Mouse (Mus musculus): ENCODE measurements around the gene Akap2. TPM values are rescaled to one million over a fixed set of nuclear protein-coding genes. Genes with fewer than 3 reads are reported as not detected.

The Akap2 gene
- polyA plus RNA-seq, 1 experiment from 2014 or later = 24.6 TPM

- no peaks in the 10 kb centered on the region for H3K36me3 ChIP-seq
- no peak overlapping the region; the same call in 1 of the 2 replicates for H3K27ac ChIP-seq (replicated peaks)
- no peak for ATAC-seq (ENCODE audit: insufficient number of reproducible peaks, low FRiP score, low TSS enrichment, low read depth)
- H3K4me2 ChIP-seq (replicated peaks) = no peak overlapping the region
- H3K4me3 ChIP-seq (replicated peaks) = no peak overlapping the region
- peaks cover 42% of the 10 kb centered on the region for H3K4me1 ChIP-seq
- 45% methylated on average over 7 of the region's 7 CpGs for WGBS
- H3K9ac ChIP-seq = no peak overlapping the region
- H3K27me3 ChIP-seq = no peaks in the 10 kb centered on the region
- H3K9me3 ChIP-seq (replicated peaks) = no peaks in the 10 kb centered on the region
Observed at GRCm38 (mm10) chr4:57762424-57762823, 45.0 kb downstream of the Akap2 start.

GRCm38 (mm10) chr4:57764392-57764791, 46.9 kb downstream of the Akap2 start:
- H3K27ac ChIP-seq (replicated peaks) = peak overlapping the region; percentile 66

GRCm38 (mm10) chr4:57764926-57765325, 47.5 kb downstream of the Akap2 start:
- Histone ChIP-seq H3K9ac (no peak overlapping the region), H3K27me3 (no peaks in the 10 kb centered on the region), H3K4me3 (replicated peaks) (no peak overlapping the region), H3K9me3 (replicated peaks) (no peaks in the 10 kb centered on the region), H3K36me3 (no peaks in the 10 kb centered on the region), H3K4me2 (replicated peaks) (no peak overlapping the region), H3K27ac (replicated peaks) (peak overlapping the region; percentile 66), H3K4me1 (peaks cover 34% of the 10 kb centered on the region)
- 82% methylated on average over 1 of the region's 1 CpGs for WGBS
- ATAC-seq (ENCODE audit: insufficient number of reproducible peaks, low FRiP score, low TSS enrichment, low read depth) = no peak

More at GRCm38 (mm10) chr4:57764392-57764791, 46.9 kb downstream of the Akap2 start:
- ATAC-seq (ENCODE audit: insufficient number of reproducible peaks, low FRiP score, low TSS enrichment, low read depth) = peak; percentile 69; the same call in 1 of the 2 replicates
- Histone ChIP-seq H3K36me3 (no peaks in the 10 kb centered on the region), H3K4me2 (replicated peaks) (no peak overlapping the region), H3K4me1 (peaks cover 34% of the 10 kb centered on the region), H3K9ac (no peak overlapping the region), H3K9me3 (replicated peaks) (no peaks in the 10 kb centered on the region), H3K27me3 (no peaks in the 10 kb centered on the region), H3K4me3 (replicated peaks) (no peak overlapping the region)
- WGBS = 21% methylated on average over 1 of the region's 1 CpGs

GRCm38 (mm10) chr4:57765806-57766205, 48.3 kb downstream of the Akap2 start:
- Histone ChIP-seq H3K9me3 (replicated peaks) (no peaks in the 10 kb centered on the region), H3K4me2 (replicated peaks) (no peak overlapping the region), H3K36me3 (no peaks in the 10 kb centered on the region), H3K4me3 (replicated peaks) (no peak overlapping the region), H3K9ac (no peak overlapping the region), H3K27ac (replicated peaks) (0 out of 2 replicates have a peak overlapping the region, but pooled peaks have one; percentile 34), H3K4me1 (peaks cover 34% of the 10 kb centered on the region), H3K27me3 (no peaks in the 10 kb centered on the region)
- no peak for ATAC-seq (ENCODE audit: insufficient number of reproducible peaks, low FRiP score, low TSS enrichment, low read depth)
- 33% methylated on average over 4 of the region's 4 CpGs for WGBS

GRCm38 (mm10) chr4:57769007-57769406, 51.5 kb downstream of the Akap2 start:
- ATAC-seq (ENCODE audit: insufficient number of reproducible peaks, low FRiP score, low TSS enrichment, low read depth) = no peak
- H3K4me2 ChIP-seq (replicated peaks) = no peak overlapping the region
- no peak overlapping the region for H3K4me3 ChIP-seq (replicated peaks)
- no peaks in the 10 kb centered on the region for H3K9me3 ChIP-seq (replicated peaks)
- no peak overlapping the region for H3K9ac ChIP-seq
- H3K27me3 ChIP-seq = no peaks in the 10 kb centered on the region
- no peak overlapping the region for H3K27ac ChIP-seq (replicated peaks)
- 64% methylated on average over 3 of the region's 3 CpGs for WGBS
- H3K36me3 ChIP-seq = no peaks in the 10 kb centered on the region
- H3K4me1 ChIP-seq = peaks cover 31% of the 10 kb centered on the region

GRCm38 (mm10) chr4:57770185-57770823, 52.8 kb downstream of the Akap2 start:
- H3K4me3 ChIP-seq (replicated peaks) = no peak overlapping the region
- H3K27me3 ChIP-seq = no peaks in the 10 kb centered on the region
- no peaks in the 10 kb centered on the region for H3K36me3 ChIP-seq
- no peak overlapping the region for H3K27ac ChIP-seq (replicated peaks)
- H3K9me3 ChIP-seq (replicated peaks) = no peaks in the 10 kb centered on the region
- no peak overlapping the region for H3K9ac ChIP-seq
- peaks cover 18% of the 10 kb centered on the region for H3K4me1 ChIP-seq
- no peak overlapping the region for H3K4me2 ChIP-seq (replicated peaks)
- WGBS = 75% methylated on average over 4 of the region's 4 CpGs
- no peak for ATAC-seq (ENCODE audit: insufficient number of reproducible peaks, low FRiP score, low TSS enrichment, low read depth)

- Histone ChIP-seq H3K9me3 (replicated peaks) (no peaks in the 10 kb centered on the region), H3K4me1 (peaks cover 9% of the 10 kb centered on the region), H3K9ac (no peak overlapping the region), H3K36me3 (no peaks in the 10 kb centered on the region), H3K4me2 (replicated peaks) (no peak overlapping the region), H3K27ac (replicated peaks) (no peak overlapping the region), H3K4me3 (replicated peaks) (no peak overlapping the region), H3K27me3 (no peaks in the 10 kb centered on the region)
- WGBS = 89% methylated on average over 2 of the region's 2 CpGs
- ATAC-seq (ENCODE audit: insufficient number of reproducible peaks, low FRiP score, low TSS enrichment, low read depth) = no peak; the same call in 1 of the 2 replicates
Observed at GRCm38 (mm10) chr4:57771558-57772219, 54.2 kb downstream of the Akap2 start.

GRCm38 (mm10) chr4:57772851-57773510, 55.5 kb downstream of the Akap2 start:
- H3K4me1 ChIP-seq = peaks cover 9% of the 10 kb centered on the region
- WGBS = 37% methylated on average over 11 of the region's 11 CpGs
- H3K27me3 ChIP-seq = no peaks in the 10 kb centered on the region
- ATAC-seq (ENCODE audit: insufficient number of reproducible peaks, low FRiP score, low TSS enrichment, low read depth) = no peak
- no peaks in the 10 kb centered on the region for H3K9me3 ChIP-seq (replicated peaks)
- H3K4me2 ChIP-seq (replicated peaks) = no peak overlapping the region
- H3K4me3 ChIP-seq (replicated peaks) = no peak overlapping the region
- H3K27ac ChIP-seq (replicated peaks) = peak overlapping the region; percentile 1; the same call in 1 of the 2 replicates
- H3K9ac ChIP-seq = no peak overlapping the region
- no peaks in the 10 kb centered on the region for H3K36me3 ChIP-seq

GRCm38 (mm10) chr4:57774517-57774916, 57.1 kb downstream of the Akap2 start:
- no peak overlapping the region for H3K4me2 ChIP-seq (replicated peaks)
- 68% methylated on average over 4 of the region's 4 CpGs for WGBS
- H3K27me3 ChIP-seq = no peaks in the 10 kb centered on the region
- peaks cover 9% of the 10 kb centered on the region for H3K4me1 ChIP-seq
- no peak overlapping the region for H3K4me3 ChIP-seq (replicated peaks)
- ATAC-seq (ENCODE audit: insufficient number of reproducible peaks, low FRiP score, low TSS enrichment, low read depth) = no peak
- no peak overlapping the region for H3K9ac ChIP-seq
- H3K36me3 ChIP-seq = no peaks in the 10 kb centered on the region
- no peak overlapping the region for H3K27ac ChIP-seq (replicated peaks)
- no peaks in the 10 kb centered on the region for H3K9me3 ChIP-seq (replicated peaks)

- Histone ChIP-seq H3K9ac (no peak overlapping the region), H3K4me2 (replicated peaks) (no peak overlapping the region), H3K9me3 (replicated peaks) (no peaks in the 10 kb centered on the region), H3K27ac (replicated peaks) (no peak overlapping the region), H3K36me3 (no peaks in the 10 kb centered on the region), H3K4me1 (peaks cover 12% of the 10 kb centered on the region), H3K27me3 (no peaks in the 10 kb centered on the region), H3K4me3 (replicated peaks) (no peak overlapping the region)
- ATAC-seq (ENCODE audit: insufficient number of reproducible peaks, low FRiP score, low TSS enrichment, low read depth) = no peak
Observed at GRCm38 (mm10) chr4:57775582-57775981, 58.1 kb downstream of the Akap2 start.

- no peaks in the 10 kb centered on the region for H3K27me3 ChIP-seq
- H3K4me1 ChIP-seq = peaks cover 30% of the 10 kb centered on the region
- 17% methylated on average over 4 of the region's 4 CpGs for WGBS
- ATAC-seq (ENCODE audit: insufficient number of reproducible peaks, low FRiP score, low TSS enrichment, low read depth) = no peak
- H3K4me2 ChIP-seq (replicated peaks) = peak overlapping the region; percentile 4; the same call in 1 of the 2 replicates
- no peaks in the 10 kb centered on the region for H3K36me3 ChIP-seq
- H3K27ac ChIP-seq (replicated peaks) = 0 out of 2 replicates have a peak overlapping the region, but pooled peaks have one; percentile 11
- no peak overlapping the region for H3K9ac ChIP-seq
- H3K4me3 ChIP-seq (replicated peaks) = no peak overlapping the region
- H3K9me3 ChIP-seq (replicated peaks) = no peaks in the 10 kb centered on the region
Observed at GRCm38 (mm10) chr4:57780403-57780802, 62.9 kb downstream of the Akap2 start.

Measured in embryonic facial prominence, embryonic 15.5 days (tissue).